Mouse (Mus musculus) olfactory bulb, adult 2 months (tissue): Measurements from ENCODE around the gene Actc1. TPM values are rescaled to one million over a fixed set of nuclear protein-coding genes. Genes with fewer than 3 reads are reported as not detected.

ENCODE experiments used
- H3K27ac ChIP-seq: fragments of 200-500 bp; 2 replicates; pipeline ENCODE4 v1.5.1; 2012; ENCODE audit warnings: low read depth, low read length; ENCODE audit not compliant: insufficient read depth
- H3K4me1 ChIP-seq: fragments of 200-500 bp; 2 replicates; pipeline ENCODE4 v1.6.1; 2012; ENCODE audit warnings: low read length; ENCODE audit not compliant: control insufficient read depth, insufficient read depth
- H3K4me3 ChIP-seq: fragments of 200-500 bp; 2 replicates; pipeline ENCODE4 v1.5.1; 2012; ENCODE audit warnings: mild to moderate bottlenecking, low read depth, low read length, moderate library complexity; ENCODE audit not compliant: insufficient read depth
- CTCF ChIP-seq: fragments of 200-500 bp; IDR thresholded peaks from 2 replicates; pipeline ENCODE4 v1.5.1; 2012; ENCODE audit warnings: low read depth, mild to moderate bottlenecking, low read length, moderate library complexity; ENCODE audit not compliant: insufficient read depth
- POLR2A ChIP-seq: fragments of 200-500 bp; IDR thresholded peaks from 2 replicates; pipeline ENCODE4 v1.6.1; 2012; ENCODE audit warnings: mild to moderate bottlenecking, low read depth, low read length, moderate library complexity; ENCODE audit not compliant: insufficient read depth
- WGBS: fragments of 180-500 bp; shearing (Covaris S2); methylation state at CpG from one replicate; pipeline ENCODE4 v1.1.7; 2018; 5-methylcytosine and 5-hydroxymethylcytosine counted together
- polyA plus RNA-seq: library from polyadenylated mRNA; stranded (reverse); fragments of >200 nt; gene quantifications from 2 replicates; pipeline ENCODE4 v1.2.4, GENCODE M21; 2012; ENCODE audit warnings: low replicate concordance; ENCODE audit not compliant: missing spikeins, insufficient read depth, insufficient read length

Actc1 gene
- polyA plus RNA-seq, 1 experiment = not detected

GRCm38 (mm10) chr2:114057303-114057853 lies 4.0 kb upstream of the Actc1 start:
- TF ChIP-seq CTCF = no peak
- no peak for TF ChIP-seq POLR2A
- no peak overlapping the region for H3K4me3 ChIP-seq
- H3K4me1 ChIP-seq = peaks cover 5% of the 10 kb centered on the region; the same call in 1 of the 2 replicates
- WGBS = 38% methylated on average over 10 of the region's 10 CpGs
- no peak overlapping the region for H3K27ac ChIP-seq

DNA sequence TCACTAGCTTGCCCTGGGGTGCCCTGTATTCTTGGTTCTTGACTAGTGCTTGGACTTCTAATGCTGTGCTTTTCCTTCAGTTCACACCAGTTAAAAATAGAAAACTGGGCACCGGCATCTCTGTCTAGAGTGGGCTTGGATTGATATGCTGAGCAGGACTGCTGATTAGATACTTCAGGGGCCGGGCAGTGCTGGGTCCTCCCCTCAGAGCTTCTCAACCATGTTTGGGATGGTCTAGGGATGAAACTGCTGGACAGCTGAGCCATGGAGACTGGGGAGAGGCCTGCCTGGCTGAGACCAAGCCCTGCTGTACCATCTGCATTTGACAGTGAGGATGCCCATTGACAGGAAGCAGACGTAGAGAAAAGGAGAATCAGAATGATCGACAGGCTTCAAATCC lies 781 bp upstream of the Actc1 start:
- 79% methylated on average over 4 of the region's 4 CpGs for WGBS
- TF ChIP-seq POLR2A (no peak), CTCF (no peak)

GRCm38 (mm10) chr2:114051871-114052241 lies 1.5 kb downstream of the Actc1 start:
- 96% methylated on average over 14 of the region's 14 CpGs for WGBS
- TF ChIP-seq CTCF (no peak), POLR2A (no peak)
- no peak overlapping the region for H3K4me3 ChIP-seq
- no peaks in the 10 kb centered on the region for H3K4me1 ChIP-seq
- H3K27ac ChIP-seq = no peak overlapping the region

More for the DNA sequence above, 781 bp upstream of the Actc1 start:
- no peak overlapping the region for H3K4me3 ChIP-seq
- no peak overlapping the region for H3K27ac ChIP-seq
- peaks cover 5% of the 10 kb centered on the region; the same call in 1 of the 2 replicates for H3K4me1 ChIP-seq

DNA sequence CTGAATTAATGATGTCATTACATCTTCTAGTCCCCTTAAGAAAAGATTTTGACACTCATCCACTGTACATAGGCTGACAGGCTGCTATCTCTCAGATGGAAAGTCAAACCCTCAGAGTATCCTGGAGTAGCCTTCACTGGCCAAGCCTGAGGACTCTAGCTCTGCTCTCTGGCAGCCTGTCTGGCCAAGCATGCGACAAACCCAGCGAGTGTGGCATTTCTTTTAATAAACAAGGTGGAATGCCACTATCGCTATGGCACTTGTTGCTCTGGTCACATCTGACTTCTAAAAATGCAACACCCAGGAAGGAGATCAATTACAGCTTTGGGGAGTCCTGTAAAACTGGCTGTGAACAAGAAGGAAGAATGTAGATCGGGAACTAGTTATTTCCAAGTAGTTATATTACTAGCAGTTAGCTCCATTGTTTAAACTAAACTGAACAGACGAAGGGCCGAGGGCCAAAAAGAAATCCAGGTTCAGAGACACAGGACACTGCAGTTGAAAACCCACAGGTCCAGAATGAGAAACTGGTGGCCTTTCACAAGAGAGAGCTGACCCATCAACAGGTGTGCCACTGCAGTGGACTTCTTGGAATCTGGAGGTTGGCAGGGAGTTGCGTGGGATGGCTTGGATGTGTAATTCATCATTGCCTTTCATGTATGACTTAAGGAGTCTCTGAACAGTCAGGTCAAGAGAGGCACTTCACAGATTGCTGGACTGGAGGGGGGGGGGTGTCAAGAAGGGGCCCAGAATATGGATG lies 2.1 kb downstream of the Actc1 start:
- H3K4me1 ChIP-seq = no peaks in the 10 kb centered on the region

DNA sequence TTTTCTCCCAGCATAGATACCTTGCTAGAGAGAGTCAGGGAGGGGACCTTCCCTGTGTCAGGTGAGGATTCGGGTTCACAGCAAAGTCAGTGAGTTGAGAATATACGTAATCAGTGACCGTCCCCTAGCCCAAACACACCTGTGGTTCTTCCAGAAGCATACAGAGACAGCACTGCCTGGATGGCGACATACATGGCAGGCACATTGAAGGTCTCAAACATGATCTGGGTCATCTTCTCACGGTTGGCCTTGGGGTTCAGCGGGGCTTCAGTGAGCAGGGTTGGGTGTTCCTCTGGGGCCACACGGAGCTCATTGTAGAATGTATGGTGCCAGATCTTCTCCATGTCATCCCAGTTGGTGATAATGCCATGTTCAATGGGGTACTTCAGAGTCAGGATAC lies 3.2 kb downstream of the Actc1 start:
- WGBS = 95% methylated on average over 7 of the region's 7 CpGs
- Histone ChIP-seq H3K4me1 (no peaks in the 10 kb centered on the region), H3K4me3 (no peak overlapping the region), H3K27ac (no peak overlapping the region)
- no peak for TF ChIP-seq POLR2A
- TF ChIP-seq CTCF = no peak

More for the DNA sequence above, 2.1 kb downstream of the Actc1 start:
- Histone ChIP-seq H3K27ac (no peak overlapping the region), H3K4me3 (no peak overlapping the region)
- 91% methylated on average over 7 of the region's 7 CpGs for WGBS
- TF ChIP-seq POLR2A (no peak), CTCF (no peak)

DNA sequence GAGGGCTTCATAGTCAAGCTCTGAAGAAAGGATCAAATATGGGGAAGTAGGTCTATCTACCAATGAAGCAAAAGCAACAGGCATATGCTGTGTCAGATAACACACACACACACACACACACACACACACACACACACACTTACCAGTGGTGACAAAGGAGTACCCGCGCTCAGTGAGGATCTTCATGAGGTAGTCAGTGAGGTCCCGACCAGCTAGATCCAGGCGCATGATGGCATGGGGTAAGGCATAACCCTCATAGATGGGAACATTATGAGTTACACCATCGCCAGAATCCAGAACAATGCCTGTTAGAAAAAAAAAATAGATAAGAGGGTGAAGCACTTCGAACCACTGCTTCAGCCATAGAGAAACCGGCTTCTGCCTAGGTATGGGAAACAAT lies 4.0 kb downstream of the Actc1 start:
- no peak overlapping the region for H3K27ac ChIP-seq
- H3K4me3 ChIP-seq = no peak overlapping the region
- no peaks in the 10 kb centered on the region for H3K4me1 ChIP-seq
- no peak for TF ChIP-seq CTCF
- TF ChIP-seq POLR2A = no peak
- WGBS = 95% methylated on average over 7 of the region's 7 CpGs

DNA sequence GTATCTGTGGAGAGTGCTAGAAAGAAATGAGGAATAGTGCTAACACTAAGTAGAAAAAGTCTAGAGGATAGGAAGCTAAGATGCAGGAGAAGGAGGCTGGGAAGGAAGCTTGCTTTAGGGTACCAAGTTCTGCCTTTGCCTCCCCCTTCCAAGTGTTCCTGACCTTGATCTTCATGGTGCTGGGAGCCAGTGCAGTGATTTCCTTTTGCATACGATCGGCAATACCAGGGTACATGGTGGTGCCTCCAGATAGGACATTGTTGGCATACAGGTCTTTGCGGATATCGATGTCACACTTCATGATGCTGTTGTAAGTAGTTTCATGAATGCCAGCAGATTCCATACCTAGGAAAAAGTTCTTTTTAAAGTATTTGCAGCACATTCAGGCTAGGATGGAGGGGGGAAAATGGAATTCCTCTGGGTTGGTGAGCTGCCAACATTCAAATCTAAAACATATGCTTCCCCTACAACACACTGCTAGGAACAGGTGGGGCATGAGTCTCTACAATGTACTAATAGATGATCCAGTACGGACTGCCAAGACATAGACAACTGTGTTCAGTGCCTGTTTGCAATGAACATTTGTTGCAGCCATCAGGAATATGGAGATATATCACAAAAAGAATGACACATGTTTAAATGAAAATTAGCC lies 5.3 kb downstream of the Actc1 start:
- no peak overlapping the region for H3K27ac ChIP-seq
- TF ChIP-seq POLR2A (no peak), CTCF (no peak)
- H3K4me3 ChIP-seq = no peak overlapping the region
- H3K4me1 ChIP-seq = no peaks in the 10 kb centered on the region
- WGBS = 92% methylated on average over 5 of the region's 5 CpGs

GRCm38 (mm10) chr2:114046151-114046664 lies 7.1 kb downstream of the Actc1 start:
- no peak overlapping the region for H3K27ac ChIP-seq
- no peak overlapping the region for H3K4me3 ChIP-seq
- no peaks in the 10 kb centered on the region for H3K4me1 ChIP-seq
- 95% methylated on average over 5 of the region's 5 CpGs for WGBS
- TF ChIP-seq CTCF = no peak
- no peak for TF ChIP-seq POLR2A

- no peak overlapping the region for H3K27ac ChIP-seq
- H3K4me1 ChIP-seq = no peaks in the 10 kb centered on the region
- 76% methylated on average over 2 of the region's 2 CpGs for WGBS
- TF ChIP-seq CTCF = no peak
- no peak for TF ChIP-seq POLR2A
- no peak overlapping the region for H3K4me3 ChIP-seq
Measured at GRCm38 (mm10) chr2:114037926-114038325, 15.4 kb downstream of the Actc1 start.
